Mouse (Mus musculus) cerebellum, adult 9-10 months (tissue): ENCODE data around the gene Hmx3.

ENCODE experiments used
- DNase-seq: peaks from one replicate; pipeline ENCODE4 v3.0.0; 2022

The Hmx3 gene

GRCm38 (mm10) chr7:131542115-131542871 is at the start of gene Hmx3:
TSS of gene Hmx3 (plus strand) at chr7:131542867.
- DNase-seq = no peak

GRCm38 (mm10) chr7:131503739-131504138 is 38.9 kb upstream of the Hmx3 start:
- DNase-seq = no peak

- DNase-seq = peak; percentile 66
These were observed 2.7 kb upstream of the Hmx3 start for GRCm38 (mm10) chr7:131539979-131540378.

- no peak for DNase-seq
These were observed 1.2 kb upstream of the Hmx3 start for GRCm38 (mm10) chr7:131541184-131542114.

DNA sequence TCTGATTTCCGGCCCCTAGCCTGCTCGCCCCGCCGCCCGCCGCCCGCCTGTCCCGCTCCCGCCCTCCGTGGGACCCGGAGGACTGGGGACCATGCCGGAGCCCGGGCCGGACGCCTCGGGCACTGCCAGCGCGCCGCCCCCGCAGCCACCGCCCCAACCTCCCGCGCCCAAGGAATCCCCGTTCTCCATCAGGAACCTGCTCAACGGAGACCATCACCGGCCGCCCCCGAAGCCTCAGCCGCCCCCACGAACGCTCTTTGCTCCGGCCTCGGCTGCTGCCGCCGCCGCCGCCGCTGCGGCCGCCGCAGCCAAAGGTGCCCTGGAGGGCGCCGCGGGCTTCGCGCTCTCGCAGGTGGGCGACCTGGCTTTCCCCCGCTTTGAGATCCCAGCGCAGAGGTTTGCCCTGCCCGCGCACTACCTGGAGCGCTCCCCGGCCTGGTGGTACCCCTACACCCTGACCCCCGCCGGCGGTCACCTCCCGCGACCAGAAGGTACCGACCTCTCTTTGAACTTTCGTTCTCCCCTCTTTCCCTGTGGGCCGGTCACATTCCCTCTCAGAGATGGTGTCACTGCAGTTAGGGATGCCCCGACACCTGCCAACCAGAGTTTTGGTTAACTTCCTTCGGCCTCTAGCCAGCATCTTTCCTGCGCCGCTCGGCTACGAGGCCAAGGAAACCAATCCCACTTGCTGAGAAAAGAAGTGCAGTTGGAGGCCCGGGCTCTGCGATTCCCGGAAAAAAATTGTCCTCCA is 380 bp downstream of the Hmx3 start:
- no peak for DNase-seq

- DNase-seq = no peak
These were observed 1.2 kb downstream of the Hmx3 start for GRCm38 (mm10) chr7:131543623-131544481.

DNA sequence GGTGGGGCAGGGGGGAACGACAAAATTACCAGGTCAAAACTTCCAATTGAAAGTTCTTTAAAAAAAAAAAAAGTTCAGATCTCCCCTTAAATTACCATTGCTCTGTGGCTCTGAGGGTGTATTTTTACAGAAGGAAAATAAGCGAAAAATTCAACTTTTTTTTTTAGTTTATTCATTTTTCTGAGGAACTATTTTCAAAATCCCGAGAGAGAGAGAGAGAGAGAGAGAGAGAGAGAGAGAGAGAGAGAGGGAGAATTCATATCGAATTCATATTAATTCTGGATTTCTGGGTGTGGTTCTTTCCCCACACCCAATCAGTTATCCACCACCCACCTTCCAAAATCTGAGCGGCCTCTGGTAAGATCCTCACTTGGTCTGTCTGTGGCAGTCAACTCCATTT is 2.2 kb downstream of the Hmx3 start:
- no peak for DNase-seq

GRCm38 (mm10) chr7:131545701-131546385 is 3.2 kb downstream of the Hmx3 start:
- DNase-seq = no peak

- DNase-seq = no peak
These were observed 3.8 kb downstream of the Hmx3 start for GRCm38 (mm10) chr7:131546423-131546822.

- no peak for DNase-seq
These were observed 4.8 kb downstream of the Hmx3 start for GRCm38 (mm10) chr7:131547481-131547880.

DNA sequence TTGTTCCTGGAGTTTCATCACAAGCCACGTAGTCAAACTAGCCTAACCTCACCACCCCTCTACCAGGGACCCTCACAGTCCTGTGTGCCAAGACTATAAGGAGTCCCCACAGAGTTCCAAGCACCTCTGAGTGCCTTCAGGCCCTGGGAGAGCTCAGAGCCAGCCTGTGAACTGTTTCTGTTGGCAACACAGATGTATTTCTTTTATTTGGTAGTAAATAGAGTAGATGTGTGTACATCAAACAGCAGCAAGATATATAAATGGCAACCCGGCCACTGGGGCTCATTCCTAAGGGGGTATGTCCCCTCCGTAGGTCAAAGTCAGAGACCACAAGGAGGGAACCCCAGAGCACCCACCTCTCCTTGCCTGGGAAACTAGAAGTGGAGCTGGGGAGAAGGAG is 5.8 kb downstream of the Hmx3 start, which contains the start of gene Hmx2:
Gene Hmx2, plus strand, starts transcription at position 301 of the 400 bp plus-strand sequence.
- DNase-seq = no peak

DNA sequence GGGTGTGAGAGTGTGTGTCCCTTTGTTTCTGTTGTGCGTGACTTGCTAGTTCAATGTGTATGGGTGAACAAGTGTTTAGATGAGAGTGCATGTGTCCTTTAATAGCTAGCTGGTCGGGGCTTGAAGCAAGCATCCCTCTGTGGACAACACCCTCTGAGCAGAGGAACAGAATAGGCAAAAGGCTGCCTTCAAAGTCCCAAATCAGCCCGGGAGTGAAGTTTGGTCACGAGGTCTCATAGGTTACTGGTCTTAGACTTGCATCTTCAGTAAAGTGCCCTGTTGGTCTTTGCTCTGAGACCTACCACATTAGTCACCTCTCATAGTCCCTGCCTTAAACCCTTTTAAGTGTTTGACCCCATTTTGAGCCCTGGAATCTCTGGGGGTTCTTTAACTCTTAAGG is 8.8 kb downstream of the Hmx3 start:
- no peak for DNase-seq

- DNase-seq = no peak
These were observed 9.5 kb downstream of the Hmx3 start for GRCm38 (mm10) chr7:131551931-131552741.

DNA sequence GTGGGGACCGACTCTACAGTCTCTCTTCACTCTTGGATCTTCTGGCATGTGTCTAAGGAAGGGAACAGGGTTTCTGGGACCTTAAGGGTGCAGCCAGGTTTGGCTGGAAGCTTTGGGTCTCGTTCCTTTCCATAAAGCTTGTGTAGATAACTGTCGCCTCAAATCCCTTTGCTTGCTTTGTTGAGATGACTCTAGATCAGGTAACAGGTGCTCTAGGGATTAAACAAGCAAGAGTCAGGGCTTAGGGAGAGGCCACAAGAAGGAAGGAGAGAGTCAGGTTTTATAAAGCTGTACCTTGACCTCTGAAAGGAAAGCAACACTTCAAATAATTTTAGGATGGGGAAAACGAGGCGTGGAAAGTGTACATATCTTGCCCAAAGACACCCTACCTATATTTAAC is 10.1 kb downstream of the Hmx3 start:
- no peak for DNase-seq

DNA sequence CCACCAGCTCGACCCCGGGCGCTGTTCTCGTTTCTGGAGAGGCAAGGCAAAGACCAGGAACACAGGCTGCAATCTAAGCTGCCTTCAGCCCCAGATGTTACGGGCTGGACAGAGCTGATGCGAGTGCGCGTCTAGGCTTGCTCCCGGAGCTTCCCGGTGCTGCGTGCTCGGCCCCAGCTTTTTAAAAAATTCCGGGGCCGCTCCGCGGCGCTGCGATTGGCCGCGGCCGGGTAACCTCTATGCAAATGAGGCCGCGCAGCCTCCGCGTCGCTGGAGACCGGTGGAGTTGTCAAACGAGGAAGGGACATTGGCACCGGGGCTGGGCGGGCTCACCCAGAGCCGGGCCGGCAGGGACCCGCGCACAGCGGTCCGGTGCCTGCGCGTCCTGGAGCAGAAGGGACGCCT is 11.1 kb downstream of the Hmx3 start:
- no peak for DNase-seq

DNA sequence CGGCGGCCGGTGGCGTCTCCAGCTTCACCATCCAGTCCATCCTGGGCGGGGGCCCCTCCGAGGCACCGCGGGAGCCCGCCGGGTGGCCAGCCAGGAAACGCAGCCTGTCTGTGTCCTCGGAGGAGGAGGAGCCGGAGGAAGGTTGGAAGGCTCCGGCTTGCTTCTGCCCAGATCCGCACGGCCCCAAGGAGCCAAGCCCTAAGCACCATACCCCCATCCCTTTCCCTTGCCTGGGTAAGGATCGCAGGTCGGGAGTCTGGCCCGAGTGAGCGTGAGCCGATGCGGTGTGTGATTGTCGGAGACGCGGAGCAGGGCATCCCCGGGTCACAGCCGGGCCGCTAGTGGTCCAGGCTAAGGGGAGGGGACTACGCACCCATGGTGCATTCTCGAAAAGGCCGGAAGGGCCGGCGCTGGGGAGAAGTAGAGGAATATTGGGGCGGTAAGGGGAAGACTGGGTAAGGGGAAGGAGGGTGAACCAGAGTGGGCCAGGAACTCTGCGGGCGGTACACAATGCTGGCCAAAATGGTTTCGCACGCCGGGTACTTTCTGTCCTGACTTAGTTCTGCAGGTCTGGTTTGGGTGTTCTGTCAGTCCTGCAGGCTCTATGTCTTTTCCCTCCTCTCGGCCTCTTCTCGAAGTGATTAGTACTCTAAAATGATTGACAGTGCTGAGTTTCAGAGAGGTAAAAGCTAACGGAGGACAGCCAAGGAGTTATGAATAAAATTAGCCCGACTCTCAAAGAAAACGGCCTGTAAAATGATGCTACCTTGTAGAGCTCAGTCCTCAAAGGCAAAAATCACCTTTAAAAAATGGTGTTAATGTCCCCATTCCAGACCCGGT is 11.9 kb downstream of the Hmx3 start:
- DNase-seq = no peak

- DNase-seq = no peak
These were observed 12.8 kb downstream of the Hmx3 start for GRCm38 (mm10) chr7:131555301-131556081.

DNA sequence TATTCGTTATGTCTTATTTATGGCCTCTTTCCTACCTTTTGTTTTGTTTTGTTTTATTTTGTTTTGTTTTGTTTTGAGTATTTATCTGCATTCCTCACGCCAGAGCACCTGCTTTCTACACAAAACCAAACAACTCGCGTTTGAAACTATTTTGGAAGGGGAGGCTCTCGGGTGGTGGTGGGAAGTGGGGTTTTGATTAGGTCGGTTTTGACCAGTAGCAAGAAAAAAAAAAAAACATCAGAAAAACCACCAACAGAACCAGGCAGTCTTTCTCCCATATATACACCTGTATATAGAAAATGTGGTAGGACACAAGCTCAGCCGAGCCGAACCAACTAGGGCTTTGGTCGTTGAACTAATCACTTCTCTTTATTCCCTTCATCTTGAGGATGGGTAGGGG is 13.4 kb downstream of the Hmx3 start:
- no peak for DNase-seq
